Mouse (Mus musculus) layer of hippocampus, postnatal 14 days (tissue): ENCODE measurements around the gene Hdac1. TPM values are rescaled to one million over a fixed set of nuclear protein-coding genes. Genes with fewer than 3 reads are reported as not detected.

Experiments
- DNase-seq, 2 experiments: peaks; one replicate each; pipeline ENCODE4 v3.0.0; 2021 to 2022; ENCODE audit warnings: low spot score in 2 of 2, mixed read lengths in 1 of 2
- total RNA-seq, 2 experiments: library from RNA; stranded (reverse); gene quantifications; 2 replicates each; pipeline ENCODE4 v1.2.3; 2021

Gene Hdac1
- total RNA-seq, 2 experiments from 2014 or later, result 36.4 to 44.6 TPM

- peak; percentile 85 to 93 for DNase-seq
Measured at GRCm38 (mm10) chr4:129513086-129513767, 29.3 kb downstream of the Hdac1 start, which contains the start of gene Marcksl1. Marcksl1 (plus strand) TSS chr4:129513581.

GRCm38 (mm10) chr4:129511413-129512096 is 31.0 kb downstream of the Hdac1 start:
- DNase-seq, result no peak

DNA sequence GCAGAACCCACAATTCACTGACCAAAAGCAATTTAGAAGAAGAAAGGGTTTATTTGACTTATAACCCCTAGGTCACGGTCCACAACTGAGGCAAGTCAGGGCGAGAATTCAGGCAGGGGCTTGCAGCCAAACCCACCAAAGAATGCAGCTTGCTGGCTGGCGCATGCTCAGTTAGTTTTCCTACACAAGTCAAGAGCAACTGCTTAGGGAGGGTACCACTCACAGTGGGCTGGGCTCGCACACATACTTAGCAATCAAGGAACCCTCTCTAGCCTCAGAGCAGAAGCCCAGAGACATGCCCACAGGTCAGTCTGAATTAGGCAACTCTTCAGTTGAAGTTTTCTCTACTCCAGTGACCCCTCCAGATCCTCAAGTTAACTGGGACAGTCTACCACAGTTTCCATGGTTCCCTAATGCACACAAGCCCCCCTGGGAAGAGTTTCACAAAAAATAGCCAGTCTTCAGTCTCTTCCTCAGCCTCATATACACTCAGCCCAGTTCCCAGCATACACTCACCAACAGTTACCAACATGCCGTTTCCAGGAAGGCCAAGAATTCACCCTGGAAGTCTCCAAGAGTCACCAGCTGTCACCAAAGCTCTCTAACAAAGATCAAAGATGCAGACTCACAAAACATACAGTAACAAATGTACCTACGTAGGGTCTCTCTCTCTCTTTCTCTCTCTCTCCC is 31.6 kb downstream of the Hdac1 start:
- no peak for DNase-seq

- DNase-seq, result no peak
Measured at GRCm38 (mm10) chr4:129509650-129510049, 32.9 kb downstream of the Hdac1 start.

DNA sequence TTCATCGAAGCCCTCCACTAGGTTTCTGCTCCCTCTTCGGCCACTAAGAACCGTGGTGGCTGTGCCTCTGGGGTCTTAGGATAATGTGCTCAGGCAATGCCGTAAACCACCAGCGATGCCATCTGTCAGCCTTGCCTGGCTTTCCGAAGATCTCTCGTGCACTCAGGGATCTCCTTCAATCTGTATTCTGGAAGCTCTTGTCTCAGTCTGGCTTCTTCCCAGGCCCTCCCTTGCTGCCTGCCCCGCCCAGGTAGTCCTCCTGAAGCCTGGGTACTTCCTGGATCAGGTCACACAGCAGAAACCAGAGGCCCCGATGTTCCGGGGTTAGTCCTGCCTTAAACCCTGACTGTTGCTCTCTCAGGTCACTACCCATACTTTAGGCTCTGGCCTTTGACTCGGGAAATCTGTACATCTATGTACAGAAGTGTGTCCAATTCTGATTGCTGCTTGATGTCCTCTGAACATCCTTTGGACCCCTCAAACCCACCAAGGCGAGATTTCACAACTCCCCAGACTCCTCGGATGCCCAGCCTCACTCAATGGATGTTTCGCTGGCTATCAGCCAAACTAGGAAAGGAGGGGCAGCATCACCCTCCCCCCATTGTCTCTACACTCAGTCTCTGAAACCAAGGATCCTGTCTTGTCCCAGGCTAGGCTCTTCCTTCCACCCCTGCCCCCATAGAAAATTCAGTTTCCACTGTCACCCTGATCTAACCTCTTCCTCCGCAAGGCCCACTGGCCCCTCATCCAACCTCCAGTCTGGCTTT is 33.5 kb downstream of the Hdac1 start:
- no peak for DNase-seq

DNA sequence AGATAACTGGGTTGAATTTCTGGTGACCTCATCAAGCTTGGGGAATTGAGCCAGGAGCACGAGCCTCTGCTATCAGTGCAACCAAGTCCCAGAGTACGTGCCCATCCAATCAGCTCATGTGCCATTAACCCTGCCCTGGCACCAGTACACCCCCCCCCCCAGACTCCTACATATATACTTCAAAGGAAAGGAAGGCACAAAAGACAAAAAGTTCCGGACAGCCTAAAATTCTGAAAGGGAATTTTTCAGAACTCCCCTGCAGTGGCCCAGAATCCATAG is 34.3 kb downstream of the Hdac1 start:
- no peak for DNase-seq

DNA sequence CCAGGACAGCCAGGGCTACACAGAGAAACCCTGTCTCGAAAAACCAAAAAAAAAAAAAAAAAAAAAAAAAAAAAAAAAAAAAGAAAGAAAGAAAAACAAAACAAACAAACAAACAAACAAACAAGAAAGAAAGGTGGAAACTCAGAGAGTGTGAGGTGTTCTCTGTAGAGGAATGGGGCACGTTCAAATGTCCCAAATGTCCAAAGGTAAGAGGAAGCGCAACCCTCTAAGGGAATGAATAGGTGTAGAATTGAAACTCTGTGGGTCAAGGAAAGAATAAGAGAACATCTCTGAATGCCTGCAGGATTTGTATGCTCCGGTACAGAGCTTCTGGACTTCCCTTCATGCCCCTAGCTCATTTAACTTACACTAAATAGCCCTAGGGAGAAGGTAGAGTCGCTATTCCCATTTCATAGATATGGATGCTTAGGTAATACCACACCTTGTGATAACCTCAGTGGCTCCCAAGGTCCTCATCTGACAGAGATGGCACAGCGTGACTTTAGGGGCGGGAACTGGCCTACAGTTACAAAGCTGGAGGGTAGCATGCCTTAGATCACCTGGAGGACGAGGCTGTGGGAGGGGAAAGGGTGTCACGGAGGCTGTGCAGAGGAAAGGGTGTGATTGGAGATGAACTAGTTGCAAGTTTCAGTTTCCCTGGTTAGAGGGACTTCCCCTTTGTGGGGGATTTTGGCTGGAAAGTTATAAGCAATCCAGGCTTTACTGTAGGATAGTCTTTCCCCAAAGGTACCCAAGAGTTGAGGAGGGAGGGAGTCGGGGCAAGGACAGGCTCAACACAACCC is 34.9 kb downstream of the Hdac1 start:
- no peak for DNase-seq

DNA sequence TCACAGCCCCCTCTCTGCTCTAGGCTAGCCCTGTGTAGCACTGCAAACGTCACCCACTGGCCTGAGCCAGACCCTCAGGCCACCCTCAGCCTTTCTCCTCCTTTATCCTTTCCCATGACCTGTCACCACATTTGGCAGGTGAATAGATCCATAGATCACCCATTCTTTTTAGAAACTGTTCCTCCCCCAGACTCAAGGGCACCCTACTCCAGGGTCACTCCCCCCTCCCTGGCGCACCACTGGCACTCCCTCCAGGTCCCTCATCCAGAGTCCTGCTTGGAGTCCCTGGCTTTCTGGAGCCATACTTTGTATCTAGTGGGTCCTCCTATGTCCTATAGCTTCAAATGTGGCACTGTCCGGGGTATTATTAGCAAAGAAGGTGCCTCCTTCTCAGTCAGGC is 37.0 kb downstream of the Hdac1 start:
- DNase-seq, result no peak

DNA sequence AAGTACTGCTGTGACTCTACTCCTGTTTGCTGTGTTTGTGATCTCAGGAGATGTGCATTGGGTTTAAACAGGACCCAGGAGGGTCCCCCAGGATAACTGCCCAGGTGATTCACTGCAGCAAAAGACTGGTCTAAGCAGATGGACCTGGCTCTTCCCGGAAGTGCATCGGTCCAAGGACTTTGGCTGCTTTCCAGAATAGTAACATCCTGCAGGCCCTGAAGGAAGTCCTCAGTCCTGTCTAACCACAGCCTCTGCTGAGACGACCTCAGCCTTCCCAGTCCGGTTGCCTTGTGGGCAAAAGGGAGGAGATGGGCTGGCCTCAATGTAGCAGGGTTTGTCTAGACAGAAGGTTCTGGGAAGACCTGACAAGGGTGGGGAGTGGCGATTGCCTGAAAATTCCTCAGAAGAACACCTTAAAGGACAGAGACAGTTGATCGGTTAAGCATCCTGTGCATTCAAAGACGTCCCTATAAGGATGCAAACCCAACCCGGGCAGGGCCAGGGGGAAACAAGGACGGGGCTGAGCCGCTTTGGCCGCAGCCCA is 39.5 kb downstream of the Hdac1 start:
- no peak for DNase-seq

DNA sequence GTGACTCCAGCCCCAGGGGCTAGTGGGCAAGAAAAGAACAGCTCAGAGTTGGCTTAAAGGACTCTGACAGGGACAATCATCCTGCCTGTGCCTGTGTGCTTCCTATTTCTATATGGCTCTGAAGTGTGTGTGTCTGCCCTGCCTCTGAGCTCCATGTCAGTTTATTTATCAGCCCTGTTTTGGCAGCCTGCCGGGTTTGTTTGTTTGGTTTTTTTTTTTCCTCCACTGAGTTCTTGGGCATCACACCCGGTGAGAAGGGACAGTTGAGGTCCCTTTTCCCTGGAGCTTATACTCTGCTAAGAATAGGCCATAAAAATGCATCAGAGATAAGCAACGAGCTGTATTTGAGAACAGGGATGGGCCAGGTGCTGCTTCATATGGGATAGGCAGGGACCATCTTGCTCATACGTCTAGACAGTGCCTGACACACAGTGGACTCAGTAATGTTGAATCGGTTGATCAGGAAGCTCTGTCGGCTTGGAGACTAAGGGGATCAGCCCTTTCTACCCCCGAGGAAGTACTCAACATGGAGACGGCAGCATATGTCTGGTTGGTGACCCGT is 40.1 kb downstream of the Hdac1 start:
- no peak for DNase-seq

- peak; percentile 73 to 75 for DNase-seq
Measured at GRCm38 (mm10) chr4:129500607-129501566, 41.6 kb downstream of the Hdac1 start.

DNA sequence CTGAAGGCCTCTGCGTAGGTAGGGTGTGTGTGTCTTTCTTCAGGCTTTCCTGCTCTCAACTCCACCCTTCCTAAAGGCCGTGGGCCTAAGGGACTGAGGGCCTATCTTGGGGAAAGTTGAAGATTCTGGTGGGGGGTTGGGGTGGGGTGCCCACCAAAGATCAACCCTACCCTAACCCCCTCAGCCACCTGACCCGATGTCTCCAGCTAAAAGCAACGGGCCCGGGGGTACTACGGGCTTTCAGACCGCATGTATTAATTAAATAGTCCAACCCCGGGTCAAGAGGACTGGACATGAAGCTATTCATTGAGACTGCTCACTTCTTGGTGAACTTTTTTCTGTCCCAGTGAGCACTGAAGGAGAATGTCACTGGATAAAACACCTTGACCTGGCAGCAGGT is 42.5 kb downstream of the Hdac1 start:
- DNase-seq, result no peak

DNA sequence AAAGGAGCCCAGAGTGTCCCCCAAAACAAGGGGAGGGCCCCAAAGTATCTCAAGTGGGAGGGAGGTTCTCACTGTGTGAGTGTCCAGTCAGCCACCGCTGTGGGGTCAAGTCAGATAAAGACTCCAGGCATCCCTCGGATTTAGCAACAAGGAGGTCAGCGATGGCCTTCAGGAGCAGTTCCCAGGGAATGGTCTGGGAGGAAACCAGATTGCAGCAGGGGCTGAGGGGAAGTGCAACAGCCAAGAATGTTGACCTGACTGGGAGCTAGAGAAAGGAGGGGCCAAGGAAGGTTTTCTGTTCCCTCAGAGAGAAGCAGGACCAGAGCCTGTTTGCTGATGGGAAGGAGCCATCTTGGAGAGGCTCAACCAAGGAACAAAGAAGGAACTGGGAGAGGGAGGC is 43.6 kb downstream of the Hdac1 start:
- DNase-seq, result no peak

- DNase-seq, result no peak
Measured at GRCm38 (mm10) chr4:129496631-129497030, 45.9 kb downstream of the Hdac1 start.

- peak; percentile 71 to 89 for DNase-seq
Measured at GRCm38 (mm10) chr4:129495672-129496562, 46.6 kb downstream of the Hdac1 start.

DNA sequence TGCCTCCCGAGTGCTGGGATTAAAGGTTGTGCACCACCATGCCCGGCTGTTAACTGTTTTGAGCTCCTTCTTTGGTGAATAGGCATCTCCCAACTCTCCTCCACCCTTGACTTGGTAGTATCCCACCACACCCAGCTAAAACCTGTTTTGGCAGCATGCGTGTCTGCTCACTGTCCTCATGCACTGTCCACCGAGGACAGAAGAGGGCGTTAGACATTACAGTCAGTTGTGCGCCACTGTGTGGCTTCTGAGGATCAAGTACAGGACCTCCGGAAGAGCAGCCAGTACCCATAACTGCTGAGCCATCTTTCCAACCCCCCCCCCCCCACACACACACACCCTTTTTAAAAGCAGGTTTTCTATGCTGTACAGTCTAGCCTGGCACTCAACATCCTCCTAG is 47.8 kb downstream of the Hdac1 start:
- no peak for DNase-seq

GRCm38 (mm10) chr4:129490972-129491880 is 51.3 kb downstream of the Hdac1 start, which contains the start of the genes Tssk3 and Fam229a:
Tssk3 (minus strand) TSS chr4:129491022.
Fam229a (plus strand) TSS chr4:129491190.
- no peak for DNase-seq
